Mouse (Mus musculus): ENCODE results near the gene Mcm6.

DNA sequence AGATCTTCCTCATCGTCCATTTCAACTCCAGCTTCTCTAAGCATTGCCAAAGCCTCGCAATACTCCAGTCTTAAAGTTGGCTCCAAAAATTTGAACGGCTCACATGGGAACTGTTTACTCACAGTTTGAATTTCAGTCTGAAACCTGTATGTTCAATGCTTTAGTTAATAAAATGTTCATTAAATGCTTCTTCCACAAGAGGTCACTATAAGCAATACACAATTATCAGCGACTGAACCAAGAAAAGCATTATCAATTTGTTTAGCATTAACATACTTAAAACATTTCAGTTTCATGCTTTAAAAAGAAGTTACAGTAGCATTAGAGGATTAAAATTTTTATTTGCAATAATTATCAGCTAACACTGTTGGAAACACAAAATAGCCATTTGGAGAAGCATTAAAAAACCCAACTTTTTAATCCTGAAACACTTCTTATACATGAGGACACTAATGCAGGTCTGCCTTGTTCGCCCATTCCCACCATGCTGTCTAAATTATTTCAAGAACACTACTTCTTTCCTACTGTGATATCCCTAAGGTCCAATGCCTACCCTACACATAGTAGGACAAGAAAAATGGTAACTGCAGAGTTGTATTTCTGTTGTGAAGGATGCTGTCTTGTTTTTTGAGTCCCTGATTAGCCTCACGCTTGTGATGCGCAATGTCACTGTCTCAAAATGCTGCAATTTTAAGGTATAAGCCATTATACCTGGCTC, 12.8 kb upstream of the Mcm6 start:
- TF ChIP-seq CTCF (IDR thresholded peaks at IDR 0.05; ENCODE audit: low read depth, low read length) (peak; percentile 56), POLR2A (IDR thresholded peaks at IDR 0.05; ENCODE audit: extremely low read depth, insufficient read depth, low read length) (no peak)

Data from liver, adult 2 months (tissue).